In the genomic region with DNA sequence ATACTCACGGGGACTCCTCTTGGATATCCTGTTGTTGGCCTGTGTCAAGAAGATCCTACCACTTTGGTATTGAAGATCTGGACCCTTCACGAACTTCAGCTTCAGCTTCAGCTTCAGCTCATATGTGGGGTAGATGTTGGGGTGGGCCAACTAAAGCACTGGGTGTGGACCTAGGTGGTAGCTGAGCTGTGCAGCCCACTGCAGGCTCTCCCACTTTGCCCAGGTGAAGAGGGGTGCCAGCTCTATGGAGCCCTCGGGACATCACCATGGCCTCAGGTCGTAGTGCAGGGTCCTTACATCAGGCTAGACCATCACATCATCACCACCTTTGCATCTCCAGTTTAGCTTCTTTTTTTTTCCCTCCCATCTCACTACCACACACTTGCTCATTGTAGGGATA, we compare ENCODE assay signal across 23 mouse cellular contexts. TPM values are rescaled to one million over a fixed set of nuclear protein-coding genes. Genes with fewer than 3 reads are reported as not detected.
DNase-seq lines count a peak whose midpoint lies in the region; ATAC-seq and TF ChIP-seq lines count a peak whose summit lies in the region.
"Had no signal": no experiment of that assay in that cellular context is flagged by ENCODE, and none has a peak within 500 bp of the region (broad histone marks: within the 10 kb centered on the region; RNA-seq: fewer than 3 reads in every experiment).

No protein-coding gene starts in this region.

- no peak overlapping the region for H3K9ac ChIP-seq in intestine, embryonic 14.5 days (ENCODE audit: low read length)
- H3K9ac ChIP-seq in intestine, postnatal 0 days (ENCODE audit: low read depth, low read length): no peak overlapping the region
- H3K9ac ChIP-seq: embryonic facial prominence, embryonic 12.5 days; forebrain, embryonic 13.5 days; forebrain, embryonic 15.5 days; forebrain, postnatal 0 days had no signal

- H3K36me3 ChIP-seq in intestine, embryonic 14.5 days (ENCODE audit: control insufficient read depth, insufficient read depth, low read length): no peaks in the 10 kb centered on the region
- no peaks in the 10 kb centered on the region for H3K36me3 ChIP-seq in intestine, postnatal 0 days (ENCODE audit: control insufficient read depth, insufficient read depth)
- H3K36me3 ChIP-seq in testis, adult 2 months (ENCODE audit: control insufficient read depth, insufficient read depth, low read length): no peaks in the 10 kb centered on the region
- H3K36me3 ChIP-seq: embryonic facial prominence, embryonic 10.5 days; embryonic facial prominence, embryonic 12.5 days; forebrain, embryonic 15.5 days; G1E had no signal

- no peaks in the 10 kb centered on the region for H3K27me3 ChIP-seq in intestine, embryonic 14.5 days (replicated peaks; ENCODE audit: control insufficient read depth, insufficient read depth, low read length)
- no peaks in the 10 kb centered on the region for H3K27me3 ChIP-seq in intestine, postnatal 0 days (replicated peaks; ENCODE audit: control insufficient read depth, insufficient read depth, low read length)
- no peaks in the 10 kb centered on the region for H3K27me3 ChIP-seq in testis, adult 2 months (ENCODE audit: control insufficient read depth, insufficient read depth, low read length)
- H3K27me3 ChIP-seq: CH12.LX; embryonic facial prominence, embryonic 12.5 days; forebrain, embryonic 13.5 days; forebrain, embryonic 15.5 days; Patski had no signal

- peak; percentile 37 for DNase-seq in intestine, embryonic 14.5 days (ENCODE audit: low spot score)
- no peak for DNase-seq in testis, postnatal 10 days (ENCODE audit: low spot score)
- DNase-seq: adrenal gland, adult 8-10 months; adrenal gland, postnatal 14 days; adrenal gland, postnatal 36 days; cerebellum, adult 11-12 months; cerebellum, adult 2 months; cerebellum, adult 9-10 months; cerebellum, postnatal 10 days; cerebellum, postnatal 25 days; forebrain, postnatal 0 days had no signal

- no peak overlapping the region for H3K4me2 ChIP-seq in intestine, embryonic 14.5 days (ENCODE audit: low read length)
- H3K4me2 ChIP-seq in intestine, postnatal 0 days (replicated peaks; ENCODE audit: low read depth): no peak overlapping the region
- H3K4me2 ChIP-seq: embryonic facial prominence, embryonic 12.5 days; forebrain, embryonic 13.5 days; forebrain, embryonic 15.5 days had no signal

- no peak for TF ChIP-seq CTCF in intestine, postnatal 0 days (IDR thresholded peaks at IDR 0.05; ENCODE audit: low read depth)
- no peak for TF ChIP-seq CTCF in testis, adult 2 months (IDR thresholded peaks at IDR 0.05; ENCODE audit: control insufficient read depth, insufficient read depth, insufficient replicate concordance, low read depth, low read length)

- 88% methylated on average over 4 of the region's 4 CpGs for WGBS in intestine, embryonic 14.5 days
- 94% methylated on average over 4 of the region's 4 CpGs for WGBS in intestine, postnatal 0 days

- ATAC-seq in intestine, embryonic 14.5 days (replicated peaks; ENCODE audit: low FRiP score, low TSS enrichment, low read depth): no peak
- no peak for ATAC-seq in intestine, postnatal 0 days
- ATAC-seq in CD4-positive, CD25-positive, alpha-beta regulatory T cell, adult 4 months: no peak
- ATAC-seq: activated CD4-positive, CD25-positive, alpha-beta regulatory T cell, adult 4 months; forebrain, embryonic 13.5 days; forebrain, embryonic 15.5 days; forebrain, postnatal 0 days; Patski had no signal

- TF ChIP-seq POLR2A in testis, adult 2 months (IDR thresholded peaks at IDR 0.05; ENCODE audit: control insufficient read depth, low read depth, low read length): no peak

- no peaks in the 10 kb centered on the region for H3K4me1 ChIP-seq in intestine, embryonic 14.5 days (replicated peaks; ENCODE audit: control insufficient read depth, insufficient read depth, low read length)
- 0 out of 2 replicates have a peak, but pooled peaks cover 5% of the 10 kb centered on the region for H3K4me1 ChIP-seq in intestine, postnatal 0 days (replicated peaks; ENCODE audit: control insufficient read depth, insufficient read depth, low read length)
- no peaks in the 10 kb centered on the region for H3K4me1 ChIP-seq in testis, adult 2 months (ENCODE audit: control insufficient read depth, insufficient read depth, low read length)
- H3K4me1 ChIP-seq: embryonic facial prominence, embryonic 10.5 days; forebrain, embryonic 13.5 days; forebrain, embryonic 15.5 days had no signal

- no peak overlapping the region for H3K27ac ChIP-seq in intestine, embryonic 14.5 days (ENCODE audit: low read depth)
- H3K27ac ChIP-seq in intestine, postnatal 0 days (ENCODE audit: low read depth, low read length): no peak overlapping the region
- no peak overlapping the region for H3K27ac ChIP-seq in testis, adult 2 months (ENCODE audit: control insufficient read depth, insufficient read depth, low read depth, low read length)
- H3K27ac ChIP-seq: embryonic facial prominence, embryonic 10.5 days; embryonic facial prominence, embryonic 12.5 days; forebrain, embryonic 13.5 days; forebrain, embryonic 15.5 days had no signal

- H3K4me3 ChIP-seq in intestine, embryonic 14.5 days (ENCODE audit: low read depth, low read length): no peak overlapping the region
- no peak overlapping the region for H3K4me3 ChIP-seq in intestine, postnatal 0 days (ENCODE audit: low read depth, low read length)
- peak overlapping the region; percentile 18 for H3K4me3 ChIP-seq in testis, adult 2 months (ENCODE audit: control insufficient read depth, low read depth, low read length)
- H3K4me3 ChIP-seq: embryonic facial prominence, embryonic 10.5 days; embryonic facial prominence, embryonic 12.5 days; forebrain, embryonic 13.5 days; forebrain, embryonic 15.5 days had no signal

- H3K9me3 ChIP-seq in intestine, embryonic 14.5 days (ENCODE audit: control insufficient read depth, low read length): no peaks in the 10 kb centered on the region
- no peaks in the 10 kb centered on the region for H3K9me3 ChIP-seq in intestine, postnatal 0 days (ENCODE audit: control insufficient read depth)
- H3K9me3 ChIP-seq: embryonic facial prominence, embryonic 10.5 days; embryonic facial prominence, embryonic 12.5 days; forebrain, embryonic 13.5 days; forebrain, embryonic 15.5 days; G1E had no signal

RNA-seq across cellular contexts. Expression of a gene that starts 9.2 kb away (rescaled TPM):
- polyA plus RNA-seq in intestine, embryonic 14.5 days (2014; fragmentation: Nextera tagmentation; extraction: Ambion mirVana): 69.2 and 69.8 TPM in 2 replicates
- 56.0 and 70.4 TPM in 2 replicates for polyA plus RNA-seq in intestine, postnatal 0 days (2015; fragmentation: Nextera tagmentation; extraction: Ambion mirVana)
- polyA plus RNA-seq in testis, adult 2 months (2012; rRNA removed): 0.25 and 0.84 TPM in 2 replicates
- polyA plus RNA-seq in CD4-positive, CD25-positive, alpha-beta regulatory T cell, adult 4 months (2017; shearing (Covaris generic)): 100 to 1,000 TPM in 1 of 2 experiments, 10 to 100 TPM in 1; 98.3 to 101 TPM
- polyA plus RNA-seq: C2C12 had no signal

Comparison
In these comparisons a context has a peak if more than half of its experiments do, and no peak if none do; other contexts are left out.
1. RNA of a gene that starts 9.2 kb away (polyA plus RNA-seq): 98.3 to 101 TPM in CD4-positive, CD25-positive, alpha-beta regulatory T cell, adult 4 months, 69.2 to 69.8 TPM in intestine, embryonic 14.5 days and 56.0 to 70.4 TPM in intestine, postnatal 0 days; 0.25 to 0.84 TPM in testis, adult 2 months; every median in the first group is over 10 times any median in the second.